Mouse (Mus musculus) midbrain, embryonic 13.5 days (tissue): ENCODE data around the gene Sgms1. TPM values are rescaled to one million over a fixed set of nuclear protein-coding genes. Genes with fewer than 3 reads are reported as not detected.

ENCODE experiments used
- ATAC-seq: fragments of 200-750 bp; cut with Nextera tagmentation; 2 replicates; pipeline ENCODE4 v1.8.0; 2017; ENCODE audit warnings: mild to moderate bottlenecking, moderate TSS enrichment, moderate library complexity
- H3K27ac ChIP-seq: fragments of 300-500 bp; sonication (generic); 2 replicates; pipeline ENCODE4 v1.5.1; 2015; ENCODE audit warnings: inconsistent platforms, mild to moderate bottlenecking, moderate library complexity
- H3K27me3 ChIP-seq: fragments of 300-500 bp; sonication (generic); 2 replicates; pipeline ENCODE4 v1.6.1; 2015; ENCODE audit warnings: mild to moderate bottlenecking, inconsistent platforms
- H3K36me3 ChIP-seq: fragments of 300-500 bp; sonication (generic); 2 replicates; pipeline ENCODE4 v1.6.1; 2015; ENCODE audit warnings: mild to moderate bottlenecking, inconsistent platforms
- H3K4me1 ChIP-seq: fragments of 300-500 bp; sonication (generic); replicated peaks from 2 replicates; pipeline ENCODE4 v1.6.1; 2015; ENCODE audit warnings: inconsistent platforms
- H3K4me2 ChIP-seq: fragments of 300-500 bp; sonication (generic); replicated peaks from 2 replicates; pipeline ENCODE4 v1.6.1; 2015; ENCODE audit warnings: moderate library complexity, mild to moderate bottlenecking, inconsistent platforms
- H3K4me3 ChIP-seq: fragments of 300-500 bp; sonication (generic); replicated peaks from 2 replicates; pipeline ENCODE4 v1.5.1; 2015; ENCODE audit warnings: mild to moderate bottlenecking, inconsistent platforms
- H3K9ac ChIP-seq: fragments of 300-500 bp; sonication (generic); replicated peaks from 2 replicates; pipeline ENCODE4 v1.6.1; 2015; ENCODE audit warnings: mild to moderate bottlenecking, inconsistent platforms
- H3K9me3 ChIP-seq: fragments of 300-500 bp; sonication (generic); 2 replicates; pipeline ENCODE4 v1.6.1; 2016; ENCODE audit warnings: mild to moderate bottlenecking, inconsistent platforms
- WGBS: fragments of 180-500 bp; shearing (Covaris S2); methylation state at CpG from one replicate; pipeline ENCODE4 v1.1.7; 2015; 5-methylcytosine and 5-hydroxymethylcytosine counted together
- polyA plus RNA-seq: library from polyadenylated mRNA; unstranded; fragments of >200 nt; fragmentation: Nextera tagmentation; extraction: Ambion mirVana; gene quantifications from 2 replicates; pipeline ENCODE4 v1.2.1, GENCODE M21; 2015

Sgms1 gene
- polyA plus RNA-seq, 1 experiment from 2014 or later: 12.7 TPM

DNA sequence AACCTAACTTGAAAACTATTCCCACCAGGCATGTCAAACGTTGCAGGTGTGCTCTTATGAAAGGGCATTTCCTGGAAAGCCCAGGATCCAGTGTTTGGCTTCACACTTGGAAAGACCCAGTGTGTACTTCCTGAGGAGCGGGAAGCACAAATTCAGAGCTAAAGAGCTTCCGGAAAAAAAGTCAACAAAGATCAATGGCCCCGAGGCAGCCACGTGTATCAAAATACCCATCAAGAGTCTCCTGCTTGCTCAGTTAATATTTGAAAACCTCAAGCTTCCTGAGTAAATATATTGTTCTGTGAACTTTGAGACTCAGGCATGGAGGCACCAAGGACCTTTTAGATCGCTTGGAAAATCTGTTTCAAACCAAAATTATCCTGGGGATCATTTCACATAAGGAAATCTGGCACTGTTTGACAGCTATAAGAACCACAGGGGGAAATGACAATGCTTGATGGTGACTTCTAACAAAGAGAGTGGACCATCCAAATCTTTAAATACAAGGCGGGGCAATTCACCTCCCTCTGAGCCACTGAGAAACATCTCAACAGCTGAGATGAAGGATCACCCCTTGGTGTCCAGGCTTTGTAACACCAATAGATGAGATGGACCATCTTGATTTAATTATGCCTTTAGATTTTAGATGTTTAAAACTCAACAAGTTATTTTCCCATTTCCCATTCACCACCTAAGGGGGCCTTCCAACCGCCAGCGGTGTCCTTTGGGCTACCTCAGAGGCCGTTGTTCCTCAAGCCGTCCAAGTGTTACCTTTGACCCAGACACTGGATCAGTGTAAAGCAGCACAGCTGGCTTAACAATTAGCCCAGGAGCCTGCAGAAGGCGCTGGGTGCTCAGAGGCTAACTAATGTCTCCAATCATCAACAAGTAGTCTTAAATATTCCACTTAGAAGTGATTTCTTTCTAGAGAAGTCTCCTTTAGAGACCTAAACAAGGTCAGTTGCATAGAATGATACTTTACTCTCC lies 187.1 kb downstream of the Sgms1 start:
- 87% methylated on average over 12 of the region's 12 CpGs for WGBS

DNA sequence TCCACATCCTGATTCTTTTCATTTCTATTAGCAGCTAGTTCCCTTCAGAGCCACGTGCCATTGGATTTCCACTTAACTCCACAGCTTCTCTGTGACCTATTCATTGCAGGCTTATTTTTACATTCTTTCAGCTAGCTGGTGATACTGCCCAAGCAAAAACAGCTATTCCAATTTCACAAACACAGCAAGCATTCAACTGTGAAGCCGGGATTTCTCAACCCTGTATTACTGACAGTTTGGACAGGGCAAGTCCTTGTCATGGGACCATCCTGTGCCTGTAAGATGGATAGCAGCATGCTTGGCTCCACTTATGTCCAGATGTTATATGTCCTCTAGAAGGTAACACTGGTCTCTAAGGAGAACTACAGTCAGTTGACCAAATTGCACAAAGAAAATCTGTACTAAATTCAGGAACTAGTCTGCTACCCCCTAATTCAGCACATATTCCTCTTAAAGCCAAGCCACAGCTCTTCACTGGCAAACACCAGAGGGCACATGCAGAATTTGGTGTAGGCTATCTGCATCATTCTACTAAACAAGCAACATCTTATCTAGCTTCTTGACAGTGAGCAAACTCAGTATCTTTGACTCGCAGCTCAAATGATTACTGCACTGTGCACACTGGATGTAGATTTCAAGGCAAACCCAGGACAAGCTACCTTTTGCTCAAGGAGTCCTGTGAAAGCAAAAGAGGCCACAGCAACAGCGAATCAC lies 189.5 kb downstream of the Sgms1 start:
- no peak overlapping the region for H3K27ac ChIP-seq
- H3K9me3 ChIP-seq: no peaks in the 10 kb centered on the region
- no peaks in the 10 kb centered on the region for H3K27me3 ChIP-seq
- 0 out of 2 replicates have a peak, but pooled peaks cover 5% of the 10 kb centered on the region for H3K4me1 ChIP-seq
- no peaks in the 10 kb centered on the region for H3K36me3 ChIP-seq
- no peak for ATAC-seq
- no peak overlapping the region for H3K4me2 ChIP-seq
- WGBS: 85% methylated on average over 4 of the region's 4 CpGs
- no peak overlapping the region for H3K4me3 ChIP-seq
- no peak overlapping the region for H3K9ac ChIP-seq

More for the DNA sequence above, 187.1 kb downstream of the Sgms1 start:
- no peak for ATAC-seq
- no peaks in the 10 kb centered on the region for H3K27me3 ChIP-seq
- H3K4me2 ChIP-seq: no peak overlapping the region
- H3K9ac ChIP-seq: no peak overlapping the region
- H3K36me3 ChIP-seq: no peaks in the 10 kb centered on the region
- H3K4me1 ChIP-seq: no peaks in the 10 kb centered on the region
- no peak overlapping the region for H3K4me3 ChIP-seq
- no peak overlapping the region for H3K27ac ChIP-seq
- H3K9me3 ChIP-seq: no peaks in the 10 kb centered on the region

- no peak overlapping the region for H3K4me2 ChIP-seq
- 0 out of 2 replicates have a peak, but pooled peaks cover 5% of the 10 kb centered on the region for H3K4me1 ChIP-seq
- 94% methylated on average over 5 of the region's 5 CpGs for WGBS
- H3K9me3 ChIP-seq: no peaks in the 10 kb centered on the region
- no peaks in the 10 kb centered on the region for H3K36me3 ChIP-seq
- no peaks in the 10 kb centered on the region for H3K27me3 ChIP-seq
- no peak overlapping the region for H3K4me3 ChIP-seq
- ATAC-seq: no peak
- no peak overlapping the region for H3K27ac ChIP-seq
- no peak overlapping the region for H3K9ac ChIP-seq
These were observed 190.4 kb downstream of the Sgms1 start for GRCm38 (mm10) chr19:32199133-32199532.

DNA sequence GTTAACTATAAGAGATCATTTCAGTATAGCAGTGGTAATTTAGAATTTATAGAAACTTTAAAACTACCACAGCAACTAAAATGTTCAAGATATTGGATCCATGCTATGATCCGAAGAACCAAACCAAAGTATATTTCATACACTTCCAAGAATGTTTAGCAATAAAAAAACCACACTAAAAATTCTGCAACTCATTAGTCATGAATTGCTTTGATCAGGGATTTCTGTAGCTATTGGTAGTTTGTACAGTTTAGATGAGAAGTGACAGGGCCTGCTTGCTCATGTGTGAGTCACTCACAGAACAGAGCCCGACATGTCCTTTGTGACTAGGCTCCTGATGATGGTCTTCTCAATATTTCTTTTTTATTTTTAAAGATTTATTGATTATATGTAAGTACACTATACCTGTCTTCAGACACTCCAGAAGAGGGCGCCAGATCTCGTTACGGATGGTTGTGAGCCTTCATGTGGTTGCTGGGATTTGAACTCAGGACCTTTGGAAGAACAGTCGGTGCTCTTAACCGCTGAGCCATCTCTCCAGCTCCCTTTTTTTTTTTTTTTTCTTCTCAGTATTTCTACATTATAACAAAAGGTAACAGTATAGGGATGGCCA lies 190.9 kb downstream of the Sgms1 start:
- Histone ChIP-seq H3K4me1 (0 out of 2 replicates have a peak, but pooled peaks cover 5% of the 10 kb centered on the region), H3K27ac (no peak overlapping the region), H3K9ac (no peak overlapping the region), H3K4me3 (no peak overlapping the region), H3K27me3 (no peaks in the 10 kb centered on the region), H3K36me3 (no peaks in the 10 kb centered on the region), H3K4me2 (no peak overlapping the region), H3K9me3 (no peaks in the 10 kb centered on the region)
- WGBS: 97% methylated on average over 7 of the region's 7 CpGs
- no peak for ATAC-seq

DNA sequence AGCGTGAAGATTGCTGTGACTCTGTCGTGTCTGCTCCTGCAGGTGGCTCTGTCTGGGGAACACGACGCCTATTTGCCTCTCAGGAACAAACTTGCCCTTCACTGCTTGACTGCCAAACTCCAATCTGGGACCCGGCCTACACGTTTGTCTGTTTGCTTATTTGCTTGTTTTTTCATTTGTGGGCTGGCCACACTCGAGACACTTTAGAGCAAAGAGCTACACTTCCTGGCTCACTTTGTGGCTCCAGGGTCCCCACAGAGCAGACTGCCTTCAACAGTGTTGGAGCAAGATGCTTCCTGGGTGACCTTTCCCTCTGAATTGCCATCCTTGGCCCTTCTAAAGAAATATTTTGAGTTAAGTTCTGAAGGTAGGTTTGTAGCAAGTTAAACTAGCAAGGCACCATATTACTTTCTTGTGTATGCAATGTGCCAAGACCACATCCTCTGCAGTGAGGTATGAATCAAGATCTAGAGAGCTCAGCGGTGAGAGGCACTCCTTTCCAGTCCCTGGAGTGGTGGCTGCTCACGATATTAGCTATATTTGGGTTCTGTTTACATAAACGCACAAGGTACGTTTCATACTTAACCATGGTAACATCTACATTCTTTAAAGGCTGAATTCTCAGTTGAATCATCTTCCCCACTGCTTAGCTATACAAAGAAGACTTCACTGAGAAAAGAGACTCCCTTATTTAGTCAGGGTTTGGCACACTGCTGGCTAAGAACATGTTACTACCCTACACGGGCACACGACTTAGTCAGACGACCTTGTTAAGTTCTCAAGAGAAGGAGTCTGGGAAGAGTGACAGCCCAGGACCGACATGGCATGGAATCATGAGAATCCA lies 192.3 kb downstream of the Sgms1 start:
- Histone ChIP-seq H3K9me3 (no peaks in the 10 kb centered on the region), H3K36me3 (no peaks in the 10 kb centered on the region), H3K27ac (no peak overlapping the region), H3K4me2 (no peak overlapping the region), H3K9ac (no peak overlapping the region), H3K4me3 (no peak overlapping the region), H3K27me3 (no peaks in the 10 kb centered on the region), H3K4me1 (0 out of 2 replicates have a peak, but pooled peaks cover 5% of the 10 kb centered on the region)
- WGBS: 74% methylated on average over 15 of the region's 15 CpGs
- ATAC-seq: no peak

DNA sequence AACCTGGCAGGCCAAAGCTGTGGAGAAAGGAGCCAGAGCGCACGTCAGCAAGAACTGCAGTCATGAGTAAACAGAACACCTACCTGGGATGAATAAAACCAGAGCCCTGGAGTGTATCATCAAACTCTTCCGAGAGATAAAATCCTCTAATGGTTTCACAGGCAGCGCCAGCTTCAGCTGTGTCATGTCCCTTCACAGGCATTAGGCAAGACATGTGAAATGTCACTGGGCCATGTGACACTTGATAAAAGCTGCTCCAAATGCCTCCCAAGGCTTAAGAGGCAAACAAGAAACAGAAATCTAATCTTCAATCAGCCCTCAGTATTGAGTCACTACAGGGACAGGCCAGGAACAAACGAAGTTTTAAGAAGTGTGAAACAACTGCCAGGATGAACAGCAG lies 193.3 kb downstream of the Sgms1 start:
- Histone ChIP-seq H3K4me1 (0 out of 2 replicates have a peak, but pooled peaks cover 5% of the 10 kb centered on the region), H3K27me3 (no peaks in the 10 kb centered on the region), H3K36me3 (no peaks in the 10 kb centered on the region), H3K9ac (no peak overlapping the region), H3K9me3 (no peaks in the 10 kb centered on the region), H3K27ac (no peak overlapping the region), H3K4me2 (no peak overlapping the region), H3K4me3 (no peak overlapping the region)
- 64% methylated on average over 5 of the region's 5 CpGs for WGBS
- 0 out of 2 replicates have a peak, but pooled peaks have one; percentile 17 for ATAC-seq

GRCm38 (mm10) chr19:32194863-32195262 lies 194.7 kb downstream of the Sgms1 start:
- ATAC-seq: no peak
- Histone ChIP-seq H3K9me3 (no peaks in the 10 kb centered on the region), H3K9ac (no peak overlapping the region), H3K4me2 (no peak overlapping the region), H3K27ac (no peak overlapping the region), H3K36me3 (no peaks in the 10 kb centered on the region), H3K4me3 (no peak overlapping the region), H3K4me1 (0 out of 2 replicates have a peak, but pooled peaks cover 5% of the 10 kb centered on the region), H3K27me3 (no peaks in the 10 kb centered on the region)
- WGBS: 39% methylated on average over 1 of the region's 1 CpGs

DNA sequence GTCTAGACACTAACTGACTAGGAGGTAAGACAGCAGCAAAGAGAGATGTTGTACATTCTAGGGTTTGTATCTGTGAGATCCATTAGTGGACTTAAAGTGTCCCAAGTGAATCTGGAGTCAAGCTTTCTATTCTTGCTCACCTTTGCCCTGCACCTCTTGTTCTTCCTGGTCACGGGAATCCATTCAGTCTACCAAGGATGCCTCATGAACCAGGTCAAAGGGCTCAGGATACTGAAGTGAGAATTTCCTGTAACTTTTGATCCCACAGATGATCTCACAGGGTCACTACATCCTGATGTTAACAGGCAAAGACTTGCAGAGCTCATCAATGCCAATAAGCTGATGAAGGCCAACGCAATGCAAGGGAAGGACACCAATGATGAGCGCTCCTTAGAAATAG lies 195.4 kb downstream of the Sgms1 start:
- Histone ChIP-seq H3K9ac (no peak overlapping the region), H3K27me3 (no peaks in the 10 kb centered on the region), H3K36me3 (no peaks in the 10 kb centered on the region), H3K4me3 (no peak overlapping the region), H3K9me3 (no peaks in the 10 kb centered on the region), H3K4me2 (no peak overlapping the region), H3K4me1 (0 out of 2 replicates have a peak, but pooled peaks cover 5% of the 10 kb centered on the region), H3K27ac (no peak overlapping the region)
- 95% methylated on average over 3 of the region's 3 CpGs for WGBS
- no peak for ATAC-seq

- no peak overlapping the region for H3K27ac ChIP-seq
- no peaks in the 10 kb centered on the region for H3K9me3 ChIP-seq
- no peak overlapping the region for H3K9ac ChIP-seq
- H3K4me3 ChIP-seq: no peak overlapping the region
- H3K27me3 ChIP-seq: no peaks in the 10 kb centered on the region
- 84% methylated on average over 3 of the region's 3 CpGs for WGBS
- no peak overlapping the region for H3K4me2 ChIP-seq
- H3K36me3 ChIP-seq: no peaks in the 10 kb centered on the region
- 0 out of 2 replicates have a peak, but pooled peaks cover 5% of the 10 kb centered on the region for H3K4me1 ChIP-seq
- no peak for ATAC-seq
These were observed 197.9 kb downstream of the Sgms1 start for GRCm38 (mm10) chr19:32191596-32191995.

DNA sequence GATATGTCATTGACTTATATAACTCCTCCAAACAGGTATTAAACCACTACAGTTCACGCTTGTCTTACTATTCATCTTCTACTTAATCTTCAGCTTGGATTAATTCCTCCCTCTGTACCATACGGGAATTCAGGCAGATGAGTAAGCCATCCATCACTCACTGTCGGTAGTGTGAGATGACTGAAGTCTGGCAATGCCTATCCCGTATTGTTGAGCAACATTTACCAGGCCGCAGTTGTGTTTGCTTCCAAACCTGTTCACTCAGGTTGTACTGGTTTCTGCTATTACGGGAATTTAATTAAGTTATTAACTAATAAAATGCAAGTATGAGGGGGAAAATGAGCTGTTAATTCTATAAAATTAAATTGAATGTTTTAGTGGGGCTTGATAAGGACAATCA lies 199.6 kb downstream of the Sgms1 start:
- Histone ChIP-seq H3K4me2 (no peak overlapping the region), H3K9me3 (no peaks in the 10 kb centered on the region), H3K27ac (no peak overlapping the region), H3K27me3 (no peaks in the 10 kb centered on the region), H3K4me1 (no peaks in the 10 kb centered on the region), H3K36me3 (no peaks in the 10 kb centered on the region), H3K9ac (no peak overlapping the region), H3K4me3 (no peak overlapping the region)
- WGBS: 90% methylated on average over 6 of the region's 6 CpGs
- ATAC-seq: no peak

DNA sequence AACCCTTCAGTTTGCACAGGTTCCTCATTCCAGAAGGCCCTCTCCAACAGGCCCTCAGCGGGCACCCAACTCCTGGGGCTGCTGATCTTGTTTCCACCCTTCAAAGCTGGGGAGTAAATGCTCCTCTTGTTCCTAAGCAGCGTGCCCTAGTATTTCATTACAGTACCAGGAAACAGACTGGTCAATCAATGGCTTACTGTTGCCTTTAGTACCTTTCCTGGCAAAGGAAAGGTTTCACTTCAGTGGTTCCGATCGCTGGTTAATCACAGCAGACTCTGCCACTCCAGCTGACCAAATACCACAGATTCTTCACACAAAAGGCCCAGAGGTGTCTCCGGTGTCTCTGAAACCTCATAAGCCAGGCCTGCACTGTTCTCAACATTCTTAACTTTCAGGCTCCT lies 200.5 kb downstream of the Sgms1 start:
- Histone ChIP-seq H3K4me2 (no peak overlapping the region), H3K27ac (no peak overlapping the region), H3K9me3 (no peaks in the 10 kb centered on the region), H3K9ac (no peak overlapping the region), H3K4me1 (no peaks in the 10 kb centered on the region), H3K4me3 (no peak overlapping the region), H3K36me3 (no peaks in the 10 kb centered on the region), H3K27me3 (no peaks in the 10 kb centered on the region)
- WGBS: 72% methylated on average over 5 of the region's 5 CpGs
- ATAC-seq: no peak
